Mouse (Mus musculus): ENCODE results near the gene B430305J03Rik.
A peak's percentile ranks its signal among the peaks of the same experiment; 100 is the strongest.

Gene B430305J03Rik

GRCm38 (mm10) chr3:61349433-61349832 lies 16.3 kb downstream of the B430305J03Rik start:
- DNase-seq (ENCODE audit: low spot score in 2 of 2) = no peak

- DNase-seq (ENCODE audit: low spot score in 2 of 2) = no peak
Measured at GRCm38 (mm10) chr3:61348036-61348614, 17.6 kb downstream of the B430305J03Rik start.

GRCm38 (mm10) chr3:61345636-61346035 lies 20.1 kb downstream of the B430305J03Rik start:
- DNase-seq (ENCODE audit: low spot score in 2 of 2) = no peak

- DNase-seq (ENCODE audit: low spot score in 2 of 2) = no peak
Measured at GRCm38 (mm10) chr3:61344031-61344430, 21.7 kb downstream of the B430305J03Rik start.

GRCm38 (mm10) chr3:61340321-61340720 lies 25.4 kb downstream of the B430305J03Rik start:
- DNase-seq (ENCODE audit: low spot score in 2 of 2) = no peak

- DNase-seq (ENCODE audit: low spot score in 2 of 2) = no peak
Measured at GRCm38 (mm10) chr3:61337230-61337629, 28.5 kb downstream of the B430305J03Rik start.

GRCm38 (mm10) chr3:61336205-61336604 lies 29.5 kb downstream of the B430305J03Rik start:
- no peak for DNase-seq (ENCODE audit: low spot score in 2 of 2)

- DNase-seq (ENCODE audit: low spot score in 2 of 2) = peak in 1 of 2 experiments; percentile 9
Measured at GRCm38 (mm10) chr3:61321632-61322031, 44.1 kb downstream of the B430305J03Rik start.

GRCm38 (mm10) chr3:61320031-61320430 lies 45.7 kb downstream of the B430305J03Rik start:
- no peak for DNase-seq (ENCODE audit: low spot score in 2 of 2)

- DNase-seq (ENCODE audit: low spot score in 2 of 2) = no peak
Measured at GRCm38 (mm10) chr3:61315002-61315401, 50.7 kb downstream of the B430305J03Rik start.

Data from spleen, postnatal 36 days (tissue).